Mouse (Mus musculus) mouse trophoblast stem cell (cell line): ENCODE results near the gene Cnpy1.

ENCODE experiments used
- in situ Hi-C, 2 experiments: fragments of 300-500 bp; cut with MseI, MboI; formaldehyde crosslinking; loops; 2 replicates in 1 of 2; 3 replicates in 1 of 2; pipeline ENCODE4 v1.15.1; 2025

The Cnpy1 gene

GRCm38 (mm10) chr5:28245574-28245973 is at the start of gene Cnpy1:
Cnpy1 (minus strand) TSS chr5:28245806.
- in situ Hi-C loops = no loop called here

GRCm38 (mm10) chr5:28293990-28294389 is 48.4 kb upstream of the Cnpy1 start:
- in situ Hi-C loops = no loop called here

- in situ Hi-C loops = no loop called here
Measured at GRCm38 (mm10) chr5:28292281-28292680, 46.7 kb upstream of the Cnpy1 start.

GRCm38 (mm10) chr5:28291118-28291850 is 45.7 kb upstream of the Cnpy1 start:
- in situ Hi-C loops = no loop called here

DNA sequence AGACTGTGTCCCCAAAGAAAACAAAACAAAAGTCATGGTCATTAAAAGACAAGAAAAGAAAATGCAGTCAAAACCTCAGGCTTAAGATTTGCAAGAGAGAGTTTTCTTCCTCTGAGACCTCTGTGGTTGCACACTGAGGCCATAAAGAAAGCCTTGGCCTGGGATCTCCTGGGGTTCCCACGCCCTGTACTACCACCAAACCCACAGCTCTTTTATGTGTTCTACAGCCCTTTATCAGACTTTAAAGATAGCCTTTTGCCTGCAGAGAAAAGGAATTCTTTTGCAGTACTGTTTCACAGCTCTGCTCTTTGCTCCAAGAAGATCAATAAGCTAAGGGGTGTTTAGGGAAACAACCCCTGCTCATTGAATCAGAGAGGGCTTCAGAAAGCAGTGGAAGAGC is 45.0 kb upstream of the Cnpy1 start:
- in situ Hi-C loops = no loop called here

- in situ Hi-C loops = no loop called here
Measured at GRCm38 (mm10) chr5:28289111-28289510, 43.5 kb upstream of the Cnpy1 start.

DNA sequence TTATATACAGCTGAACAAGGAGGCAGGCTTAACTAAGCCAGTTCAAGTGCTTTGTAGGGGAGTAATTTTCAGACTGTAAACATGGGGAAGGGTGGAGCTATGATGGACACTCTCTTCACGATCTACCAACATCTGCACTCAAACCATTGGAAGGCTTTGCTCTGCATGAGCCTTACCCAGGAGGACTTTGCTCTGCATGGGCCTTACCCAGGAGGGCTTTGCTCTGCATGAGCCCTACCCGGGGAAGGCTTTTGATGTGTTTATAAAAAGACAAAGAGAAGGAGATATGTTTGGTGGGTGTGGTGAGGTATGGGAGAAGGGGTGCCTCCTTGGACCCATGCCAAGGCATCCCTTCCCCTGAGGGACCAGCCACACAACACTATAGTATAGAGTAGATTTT is 31.7 kb upstream of the Cnpy1 start:
- in situ Hi-C loops = no loop called here

GRCm38 (mm10) chr5:28272836-28273235 is 27.2 kb upstream of the Cnpy1 start:
- in situ Hi-C loops = no loop called here

DNA sequence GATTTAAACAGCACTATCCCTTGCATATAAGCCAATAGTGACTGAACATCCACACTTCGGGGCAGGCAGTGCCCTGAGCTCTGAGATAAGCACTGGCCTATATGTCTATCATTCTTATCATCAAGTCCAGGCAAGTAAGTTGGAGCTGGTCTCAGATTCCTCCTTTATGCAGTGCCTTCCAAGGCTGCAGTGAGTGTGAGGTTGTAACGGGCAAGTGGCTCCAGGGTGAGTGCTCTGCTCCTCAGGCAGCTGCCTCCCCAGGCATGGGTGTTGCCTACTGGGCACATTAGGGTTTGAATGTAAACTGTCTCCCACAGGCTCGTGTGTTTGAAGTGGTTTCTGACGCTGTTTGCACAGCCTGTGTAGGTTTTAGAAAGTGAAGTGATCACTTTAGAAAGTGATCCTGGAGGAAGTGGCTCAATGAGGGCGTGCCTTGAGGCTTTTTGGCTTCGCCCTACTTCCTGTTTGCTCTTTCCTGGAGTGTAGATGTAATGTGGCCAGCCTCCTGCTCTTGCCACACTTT is 23.9 kb upstream of the Cnpy1 start:
- in situ Hi-C loops = no loop called here

- in situ Hi-C loops = no loop called here
Measured at GRCm38 (mm10) chr5:28267576-28267975, 22.0 kb upstream of the Cnpy1 start.

- in situ Hi-C loops = no loop called here
Measured at GRCm38 (mm10) chr5:28265653-28266052, 20.0 kb upstream of the Cnpy1 start.

GRCm38 (mm10) chr5:28263852-28264251 is 18.2 kb upstream of the Cnpy1 start:
- in situ Hi-C loops = no loop called here

GRCm38 (mm10) chr5:28262070-28262469 is 16.5 kb upstream of the Cnpy1 start:
- in situ Hi-C loops = no loop called here

DNA sequence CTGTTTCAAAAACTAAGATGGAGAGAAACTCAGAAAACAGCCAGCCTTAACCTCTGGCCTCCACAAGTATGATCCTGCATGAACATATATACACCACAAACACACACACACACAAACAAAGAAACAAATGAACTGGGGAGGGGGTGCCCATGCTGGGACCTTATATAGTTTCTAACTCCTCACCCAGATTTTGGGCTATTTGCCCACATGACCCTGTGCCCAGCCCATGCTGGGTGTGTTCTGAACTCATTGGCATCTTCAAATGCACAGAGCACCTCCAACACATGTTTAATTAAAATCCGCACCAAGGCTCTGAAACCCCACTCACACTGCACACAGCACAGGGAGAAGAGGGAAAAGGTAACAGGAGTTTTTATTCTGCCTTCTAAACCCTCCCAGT is 14.3 kb upstream of the Cnpy1 start:
- in situ Hi-C loops = no loop called here

GRCm38 (mm10) chr5:28259385-28259784 is 13.8 kb upstream of the Cnpy1 start:
- in situ Hi-C loops = no loop called here

DNA sequence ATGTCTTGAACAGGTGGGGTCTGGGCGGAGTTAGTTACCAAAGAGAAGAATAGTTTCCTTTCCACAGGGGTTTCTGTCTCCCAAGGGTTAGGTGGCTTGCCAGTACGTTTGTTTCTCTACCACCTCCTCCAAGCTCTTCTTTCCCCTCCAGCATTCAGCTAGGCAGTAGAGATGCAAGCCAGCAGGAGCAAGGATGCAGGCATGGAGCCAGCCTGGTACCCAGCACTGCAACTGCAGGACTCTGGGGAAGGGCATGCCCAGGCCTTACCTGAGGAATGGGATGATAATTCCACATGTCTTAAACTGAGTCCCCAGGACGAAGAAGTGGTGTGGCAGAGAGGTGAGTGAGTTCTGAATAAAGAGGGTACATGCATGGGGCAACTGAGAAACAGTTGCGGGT is 12.2 kb upstream of the Cnpy1 start:
- in situ Hi-C loops = no loop called here

- in situ Hi-C loops = no loop called here
Measured at GRCm38 (mm10) chr5:28252999-28253398, 7.4 kb upstream of the Cnpy1 start.

- in situ Hi-C loops = no loop called here
Measured at GRCm38 (mm10) chr5:28252260-28252659, 6.7 kb upstream of the Cnpy1 start.

GRCm38 (mm10) chr5:28251211-28251764 is 5.7 kb upstream of the Cnpy1 start:
- in situ Hi-C loops = no loop called here

GRCm38 (mm10) chr5:28250479-28250878 is 4.9 kb upstream of the Cnpy1 start:
- in situ Hi-C loops = no loop called here

GRCm38 (mm10) chr5:28245121-28245520 is 485 bp downstream of the Cnpy1 start:
- in situ Hi-C loops = no loop called here

DNA sequence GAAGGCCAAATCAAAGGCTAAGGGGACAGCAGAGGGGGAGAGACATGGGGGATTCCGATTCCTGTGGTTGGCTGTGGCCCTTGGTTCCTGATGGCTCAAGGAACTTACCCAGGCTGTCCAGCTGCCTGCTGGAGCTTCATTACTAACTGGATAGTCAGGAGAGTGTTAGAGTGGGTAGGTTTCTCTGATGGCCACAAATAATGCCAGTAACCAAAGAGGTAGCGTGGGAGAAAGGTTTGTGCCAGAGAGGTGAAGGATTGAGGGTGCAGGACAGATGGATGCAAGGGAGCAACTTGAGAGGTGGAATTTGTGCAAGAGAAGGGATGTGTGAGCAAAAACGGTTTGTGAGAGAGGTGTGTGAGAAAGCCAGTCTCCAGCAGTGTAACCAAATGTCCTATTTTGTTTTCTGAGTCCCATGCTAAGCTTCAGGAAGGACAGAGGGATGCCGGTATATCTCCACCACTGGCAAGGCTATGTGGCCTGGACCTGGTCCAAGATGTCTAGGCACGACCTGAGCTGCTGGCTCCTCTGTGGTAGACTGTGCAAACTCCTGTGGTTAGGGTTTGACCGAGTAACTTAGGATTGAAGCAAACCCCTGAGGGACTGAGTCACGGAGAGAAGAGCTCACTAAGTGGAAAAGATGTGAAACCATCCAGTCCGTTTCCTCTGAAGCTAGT is 2.0 kb downstream of the Cnpy1 start:
- in situ Hi-C loops = no loop called here

- in situ Hi-C loops = no loop called here
Measured at GRCm38 (mm10) chr5:28241423-28241822, 4.2 kb downstream of the Cnpy1 start.
